Mouse (Mus musculus): ENCODE measurements around the gene Mars.
"Not testable (repeated sequence)": the region's sequence is repeated elsewhere in the genome, so short reads cannot be mapped to it uniquely, and the experiment has no call there.

Mars gene

DNA sequence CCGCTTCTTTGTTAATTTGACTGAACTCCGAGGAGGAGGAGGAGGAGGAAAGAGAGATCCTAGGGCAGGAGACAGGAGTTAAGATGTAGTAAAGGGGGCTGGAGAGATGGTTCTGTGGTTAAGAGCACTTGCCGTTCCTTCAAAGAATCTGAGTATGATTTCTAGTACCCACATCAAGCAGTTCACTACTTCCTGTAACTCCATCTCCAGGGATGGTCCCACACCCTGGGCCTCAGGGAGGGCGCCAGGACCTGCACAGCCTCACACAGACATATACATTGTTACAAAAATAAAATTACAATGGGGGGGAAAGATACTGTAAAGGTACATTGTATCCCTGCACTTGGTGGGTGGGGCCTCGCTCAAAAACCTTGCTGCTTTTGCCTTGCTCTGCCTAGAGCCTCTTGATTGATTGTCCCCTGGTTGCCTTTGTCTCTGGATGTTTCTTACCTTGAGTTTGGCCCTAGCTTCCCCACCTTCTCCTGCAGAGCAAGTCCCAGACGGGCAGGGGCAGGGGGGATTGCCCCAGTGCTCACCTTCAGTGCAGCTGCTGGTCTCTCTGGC, 26.0 kb upstream of the Mars start:
- DNase-seq (ENCODE audit: low spot score): no peak

- DNase-seq (ENCODE audit: low spot score): no peak
Measured at GRCm38 (mm10) chr10:127336952-127337351, 25.4 kb upstream of the Mars start.

- DNase-seq (ENCODE audit: low spot score): no peak
Measured at GRCm38 (mm10) chr10:127335271-127335670, 23.7 kb upstream of the Mars start.

GRCm38 (mm10) chr10:127333152-127333551, 21.6 kb upstream of the Mars start:
- DNase-seq (ENCODE audit: low spot score): no peak

DNA sequence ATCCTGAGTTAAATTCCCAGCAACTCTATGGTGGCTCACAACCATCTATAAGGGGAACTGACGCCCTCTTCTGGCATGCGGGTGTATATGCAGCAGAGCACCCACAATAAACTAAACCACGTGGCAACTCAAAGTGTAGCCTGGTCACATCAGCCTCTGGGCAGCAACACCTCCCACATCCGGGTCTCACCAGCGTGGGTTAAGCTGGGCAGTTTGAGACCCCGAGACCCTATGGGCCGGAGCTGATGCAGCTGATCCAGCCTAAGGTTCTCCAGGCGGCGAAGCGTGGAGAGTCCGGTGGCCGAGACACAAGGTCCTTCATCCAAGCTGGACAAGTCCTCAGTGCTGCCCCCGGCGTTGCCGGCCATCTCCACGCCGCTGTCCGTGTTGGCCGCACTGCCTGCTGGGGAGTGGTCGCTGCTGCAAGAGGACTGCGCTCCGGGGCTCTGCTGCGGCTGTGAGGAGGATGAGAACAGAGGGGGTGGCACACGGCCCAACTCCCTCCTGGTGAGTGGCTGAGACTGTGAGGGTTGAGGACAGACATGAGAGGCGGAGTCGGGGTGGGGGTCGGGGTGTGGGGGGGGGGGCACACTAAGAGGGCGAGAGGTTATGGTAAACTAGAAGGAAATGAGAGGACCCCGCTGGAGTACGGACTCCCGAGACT, 20.8 kb upstream of the Mars start:
- no peak for DNase-seq (ENCODE audit: low spot score)

DNA sequence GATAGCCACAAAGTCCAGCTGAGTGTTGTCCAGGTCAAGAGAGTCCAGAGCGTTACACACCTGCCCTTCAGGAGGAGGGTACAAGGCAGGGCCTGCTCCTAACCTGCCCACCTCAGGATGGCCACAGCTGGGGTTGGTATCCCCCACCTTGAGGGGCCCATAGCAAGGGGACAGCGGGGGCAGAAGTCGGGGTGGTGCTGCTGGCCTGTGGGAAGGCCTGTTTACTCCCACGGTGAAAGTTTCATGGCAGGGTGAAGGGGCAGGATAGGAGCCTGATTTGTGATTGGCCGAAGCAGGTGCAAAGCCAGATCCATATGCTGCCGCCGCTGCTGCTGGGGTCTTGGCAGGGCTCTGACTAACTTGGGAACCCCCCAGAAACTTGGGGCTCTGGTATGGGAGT, 18.6 kb upstream of the Mars start:
- DNase-seq (ENCODE audit: low spot score): no peak

DNA sequence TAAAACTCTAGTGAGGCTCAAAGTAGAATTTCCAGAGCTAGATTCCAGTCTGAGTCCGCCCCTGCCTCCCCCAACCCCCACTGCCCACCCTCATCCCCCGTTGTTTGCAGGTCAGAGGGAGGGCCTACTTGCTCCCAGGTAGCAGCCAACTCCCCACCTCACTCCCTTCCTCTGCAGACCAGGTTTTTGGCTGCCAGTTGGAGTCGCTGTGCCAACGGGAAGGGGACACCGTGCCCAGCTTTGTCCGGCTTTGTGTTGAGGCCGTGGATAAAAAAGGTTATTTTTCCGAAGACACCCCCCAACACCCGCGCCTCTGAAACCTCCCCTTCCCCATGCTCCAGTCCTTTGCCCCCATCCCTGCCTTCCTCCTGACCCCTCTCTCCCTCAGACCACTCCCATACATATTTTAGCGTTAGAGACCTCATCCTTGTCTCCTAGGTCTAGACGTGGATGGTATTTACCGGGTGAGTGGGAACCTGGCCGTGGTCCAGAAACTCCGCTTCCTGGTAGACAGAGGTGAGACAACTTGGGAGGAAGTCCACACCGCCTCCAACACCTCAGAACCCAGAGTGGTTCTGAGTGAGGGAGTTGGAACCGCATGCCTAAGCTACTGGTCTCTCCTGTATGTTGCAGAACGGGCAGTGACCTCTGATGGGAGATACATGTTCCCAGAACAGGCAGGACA, 16.0 kb upstream of the Mars start:
- no peak for DNase-seq (ENCODE audit: low spot score)

- no peak for DNase-seq (ENCODE audit: low spot score)
Measured at GRCm38 (mm10) chr10:127326828-127327227, 15.2 kb upstream of the Mars start.

- DNase-seq (ENCODE audit: low spot score): no peak
Measured at GRCm38 (mm10) chr10:127326017-127326801, 14.6 kb upstream of the Mars start.

DNA sequence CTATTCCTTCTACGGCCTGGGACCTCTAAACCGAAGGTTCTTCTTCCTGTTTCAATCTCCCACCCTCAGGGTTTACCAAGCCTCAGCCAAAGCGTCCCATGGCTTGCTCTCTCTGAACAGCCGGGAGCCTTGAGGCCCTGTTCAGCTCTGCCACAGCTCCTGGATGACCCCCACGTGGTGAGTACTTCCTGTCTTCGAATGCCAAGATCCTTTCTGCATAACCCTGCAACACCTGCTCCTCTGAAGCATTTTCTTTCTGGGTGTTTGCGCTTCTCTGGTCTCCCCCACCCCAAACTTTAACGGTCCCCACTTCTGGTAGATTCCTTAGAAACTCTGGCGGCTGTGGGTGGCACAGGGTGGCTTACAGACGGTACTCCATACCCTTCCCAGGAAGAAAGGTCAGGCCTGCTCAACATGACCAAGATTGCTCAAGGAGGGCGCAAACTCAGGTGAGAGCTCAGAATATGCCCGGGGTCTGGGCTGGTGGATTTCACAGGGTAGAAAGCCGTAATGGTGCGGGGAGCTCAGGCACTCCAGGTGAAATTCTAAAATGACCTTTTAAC, 13.9 kb upstream of the Mars start:
- DNase-seq (ENCODE audit: low spot score): no peak

- no peak for DNase-seq (ENCODE audit: low spot score)
Measured at GRCm38 (mm10) chr10:127324495-127324894, 12.9 kb upstream of the Mars start.

GRCm38 (mm10) chr10:127323131-127323855, 11.7 kb upstream of the Mars start:
- DNase-seq (ENCODE audit: low spot score): no peak

DNA sequence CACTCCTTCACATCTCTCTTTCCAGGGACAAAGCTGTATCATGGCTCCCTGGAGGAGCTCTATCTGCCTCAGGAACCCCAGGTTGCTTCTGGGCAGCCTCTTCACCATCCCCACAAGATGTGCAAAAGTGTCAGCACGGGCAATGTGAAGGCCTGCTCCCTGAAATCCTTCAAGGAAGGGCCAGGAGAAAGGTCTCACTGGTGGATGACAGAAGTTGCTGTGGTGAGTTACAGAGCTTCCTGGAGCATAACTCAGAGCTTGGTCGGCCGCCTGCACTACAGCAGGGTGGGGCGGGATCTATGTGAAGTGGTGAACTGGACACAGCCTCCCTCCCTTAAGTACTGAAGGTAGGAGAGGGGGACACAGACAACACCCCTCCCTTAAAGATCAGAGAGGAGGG, 11.1 kb upstream of the Mars start:
- DNase-seq (ENCODE audit: low spot score): no peak

- DNase-seq (ENCODE audit: low spot score): no peak
Measured at GRCm38 (mm10) chr10:127322178-127322577, 10.6 kb upstream of the Mars start.

GRCm38 (mm10) chr10:127321621-127322020, 10.0 kb upstream of the Mars start, which contains the start of gene Arhgap9:
Gene Arhgap9 (plus strand): TSS chr10:127321964.
- no peak for DNase-seq (ENCODE audit: low spot score)

DNA sequence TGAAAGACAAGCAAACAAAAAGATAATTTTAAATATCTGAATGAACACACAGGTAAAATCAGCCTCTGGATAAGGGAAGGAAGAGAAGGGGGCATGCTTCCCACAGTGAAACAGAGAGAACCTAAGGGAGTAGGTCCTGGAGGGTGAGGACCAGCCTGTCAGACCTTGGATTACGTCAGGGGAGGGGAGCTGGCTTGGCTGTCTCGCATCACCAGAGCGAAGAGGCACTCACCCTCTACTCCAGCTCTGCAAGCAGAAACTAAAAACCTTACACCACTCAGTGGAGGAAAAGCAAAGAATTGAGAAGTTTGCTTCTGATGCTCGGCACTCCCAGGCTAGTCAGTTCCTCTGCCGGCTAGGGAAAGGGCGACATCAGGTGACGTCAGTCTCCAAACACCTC, 8.4 kb upstream of the Mars start:
- no peak for DNase-seq (ENCODE audit: low spot score)

- no peak for DNase-seq (ENCODE audit: low spot score)
Measured at GRCm38 (mm10) chr10:127318009-127318408, 6.4 kb upstream of the Mars start.

DNA sequence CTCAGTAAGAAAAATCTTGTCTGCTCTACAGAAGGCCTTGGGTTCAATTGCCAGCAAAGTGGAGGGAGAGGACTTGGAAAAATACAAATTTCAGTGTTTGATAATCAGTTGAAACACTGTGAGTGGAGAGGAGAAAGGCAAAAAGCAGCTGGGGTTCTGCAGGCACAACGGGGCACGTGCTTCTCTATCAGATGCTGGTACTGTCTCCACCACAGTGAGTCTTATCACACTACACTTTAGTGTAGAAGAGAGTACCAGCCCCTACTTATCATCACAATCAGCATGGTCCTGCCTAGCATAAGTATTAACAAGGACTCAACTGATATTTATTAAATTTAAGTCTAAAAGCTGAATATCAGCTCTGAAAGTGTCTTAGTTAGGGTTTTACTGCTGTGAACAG, 5.7 kb upstream of the Mars start:
- DNase-seq (ENCODE audit: low spot score): no peak

DNA sequence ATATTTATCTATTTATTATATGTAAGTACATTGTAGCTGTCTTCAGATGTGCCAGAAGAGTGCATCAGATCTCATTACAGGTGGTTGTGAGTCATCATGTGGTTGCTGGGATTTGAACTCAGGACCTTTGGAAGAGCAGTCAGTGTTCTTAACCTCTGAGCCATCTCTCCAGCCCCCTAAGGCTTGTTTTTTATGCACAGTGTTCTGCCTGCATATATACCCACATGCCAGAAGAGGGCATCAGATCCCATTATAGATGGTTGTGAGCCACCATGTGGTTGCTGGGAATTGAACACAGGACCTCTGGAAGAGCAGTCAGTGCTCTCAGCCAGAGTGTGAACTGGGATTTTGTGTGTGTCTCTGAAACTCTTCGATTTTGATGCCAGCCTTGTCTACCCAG, 3.4 kb upstream of the Mars start:
- not testable (repeated sequence) for DNase-seq (ENCODE audit: low spot score)

GRCm38 (mm10) chr10:127313516-127313915, 1.9 kb upstream of the Mars start:
- DNase-seq (ENCODE audit: low spot score): not testable (repeated sequence)

DNA sequence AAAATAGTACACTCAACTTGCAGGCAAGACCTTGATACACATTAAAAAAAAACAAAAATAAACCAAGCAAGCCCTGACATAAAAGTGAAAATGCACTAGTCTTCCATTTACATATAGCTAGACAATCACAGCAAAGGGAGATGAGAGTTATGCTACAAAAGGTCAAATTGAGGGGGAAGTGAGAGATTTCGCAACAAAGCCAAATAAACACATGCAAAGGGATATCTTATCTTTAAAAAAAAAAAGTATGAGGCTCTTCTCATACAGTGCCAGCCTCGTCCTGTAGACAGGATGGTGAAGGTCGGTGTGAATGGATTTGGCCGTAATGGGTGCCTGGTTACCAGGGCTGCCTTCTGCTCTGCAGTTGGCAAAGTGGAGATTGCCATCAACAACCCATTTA, 1.3 kb upstream of the Mars start:
- no peak for DNase-seq (ENCODE audit: low spot score)

- no peak for DNase-seq (ENCODE audit: low spot score)
Measured at GRCm38 (mm10) chr10:127312356-127312676, 730 bp upstream of the Mars start.
